Mouse (Mus musculus): Measurements from ENCODE around the gene Tjp1.

Gene Tjp1

GRCm38 (mm10) chr7:65350348-65351079, 177.1 kb downstream of the Tjp1 start:
- DNase-seq, result no peak

- DNase-seq, result no peak
Observed at GRCm38 (mm10) chr7:65348540-65348939, 179.0 kb downstream of the Tjp1 start.

- DNase-seq, result no peak
Observed at GRCm38 (mm10) chr7:65345314-65345713, 182.3 kb downstream of the Tjp1 start.

GRCm38 (mm10) chr7:65337581-65338270, 189.9 kb downstream of the Tjp1 start:
- no peak for DNase-seq

GRCm38 (mm10) chr7:65333081-65333760, 194.4 kb downstream of the Tjp1 start:
- DNase-seq, result no peak

- DNase-seq, result peak; percentile 72 to 78
Observed at GRCm38 (mm10) chr7:65319047-65319725, 208.4 kb downstream of the Tjp1 start.

- peak; percentile 62 to 74 for DNase-seq
Observed at GRCm38 (mm10) chr7:65317418-65317817, 210.2 kb downstream of the Tjp1 start.

GRCm38 (mm10) chr7:65315182-65315581, 212.4 kb downstream of the Tjp1 start:
- no peak for DNase-seq

- DNase-seq, result no peak
Observed at GRCm38 (mm10) chr7:65296675-65297589, 230.6 kb downstream of the Tjp1 start.

GRCm38 (mm10) chr7:65282886-65283285, 244.7 kb downstream of the Tjp1 start:
- DNase-seq, result no peak

- DNase-seq, result no peak
Observed at GRCm38 (mm10) chr7:65281960-65282359, 245.6 kb downstream of the Tjp1 start.

- no peak for DNase-seq
Observed at GRCm38 (mm10) chr7:65280944-65281912, 246.4 kb downstream of the Tjp1 start.

- no peak for DNase-seq
Observed at GRCm38 (mm10) chr7:65279277-65279676, 248.3 kb downstream of the Tjp1 start.

- no peak for DNase-seq
Observed at GRCm38 (mm10) chr7:65275761-65276160, 251.8 kb downstream of the Tjp1 start.

- DNase-seq, result no peak
Observed at GRCm38 (mm10) chr7:65274216-65274615, 253.4 kb downstream of the Tjp1 start.

GRCm38 (mm10) chr7:65249656-65250055, 277.9 kb downstream of the Tjp1 start:
- no peak for DNase-seq
